Mouse (Mus musculus) spleen, adult 18-20 months (tissue): ENCODE measurements around the gene Fam181b.

Experiments used
- DNase-seq, 2 experiments: peaks; one replicate each; pipeline ENCODE4 v3.0.0; 2022; ENCODE audit warnings: mixed read lengths in 2 of 2

Fam181b gene

DNA sequence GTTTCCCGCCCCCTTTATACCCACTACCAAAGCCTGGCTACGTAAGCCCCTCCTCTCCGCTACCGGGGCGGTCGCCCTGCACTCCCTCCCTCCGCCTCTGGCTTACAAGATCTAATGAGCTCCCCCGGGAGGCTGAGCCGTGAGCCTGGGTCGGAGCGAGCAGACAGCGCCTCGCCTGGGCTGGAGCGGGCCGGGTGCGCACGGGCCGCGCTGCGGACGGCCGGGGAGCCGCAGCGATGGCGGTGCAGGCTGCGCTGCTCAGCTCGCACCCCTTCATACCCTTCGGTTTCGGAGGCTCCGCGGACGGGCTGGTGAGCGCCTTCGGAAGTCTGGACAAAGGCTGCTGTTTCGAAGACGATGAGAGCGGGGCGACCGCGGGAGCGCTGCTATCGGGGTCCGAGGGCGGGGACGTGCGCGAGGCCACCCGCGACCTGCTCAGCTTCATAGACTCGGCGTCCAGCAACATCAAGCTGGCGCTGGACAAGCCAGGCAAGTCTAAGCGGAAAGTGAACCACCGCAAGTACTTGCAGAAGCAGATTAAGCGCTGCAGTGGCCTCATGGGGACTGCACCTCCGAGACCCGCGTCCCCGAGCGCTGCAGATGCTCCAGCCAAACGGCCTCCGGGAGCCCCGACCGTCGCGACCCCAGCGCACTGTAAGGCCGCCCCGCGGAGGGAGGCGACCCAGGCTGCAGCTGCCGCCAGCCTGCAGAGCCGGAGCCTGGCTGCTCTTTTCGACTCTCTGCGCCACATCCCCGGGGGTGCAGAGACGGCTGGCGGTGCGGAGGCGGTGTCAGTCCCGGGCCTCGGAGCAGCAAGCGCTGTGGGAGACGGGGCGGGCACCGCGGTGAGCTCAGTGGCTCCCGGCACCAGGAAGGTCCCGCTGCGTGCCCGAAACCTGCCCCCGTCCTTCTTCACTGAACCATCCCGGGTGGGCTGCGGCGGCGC is at the start of gene Fam181b:
TSS of gene Fam181b (plus strand) at position 81 of the 946 bp plus-strand sequence.
- DNase-seq = no peak

DNA sequence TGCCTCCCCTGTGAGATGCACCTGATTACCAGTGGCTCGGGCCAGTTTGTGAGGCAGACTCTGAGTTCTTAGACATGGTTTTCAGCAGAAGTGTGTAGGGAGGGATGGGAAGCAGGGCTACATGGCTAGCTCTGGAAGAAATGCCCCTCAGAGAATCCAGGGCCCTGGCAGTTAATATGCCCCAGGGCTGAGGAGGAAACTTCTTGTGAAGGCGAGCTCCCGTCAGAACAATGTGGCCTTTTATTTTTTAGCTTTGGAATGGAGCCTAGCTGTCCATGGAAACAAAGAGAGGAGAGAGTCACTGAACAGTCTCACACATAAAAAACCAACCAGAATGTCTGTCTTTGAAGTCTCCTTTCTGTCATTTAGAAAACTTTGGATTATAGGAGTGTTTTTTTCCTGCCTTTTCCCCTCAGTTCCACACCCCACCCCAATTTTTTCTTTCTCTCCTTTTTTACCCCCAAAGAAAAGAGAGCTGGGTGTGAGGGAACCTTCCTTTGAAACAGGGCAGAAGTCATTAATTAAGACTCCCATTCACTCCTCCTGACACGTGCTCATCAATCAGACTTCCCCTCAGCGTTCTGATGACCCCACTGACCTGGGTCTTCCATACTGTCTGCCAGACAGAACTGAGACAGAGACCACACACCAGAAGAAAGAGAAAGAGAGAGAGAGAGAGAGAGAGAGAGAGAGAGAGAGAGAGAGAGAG is 41.7 kb upstream of the Fam181b start:
- DNase-seq = no peak

DNA sequence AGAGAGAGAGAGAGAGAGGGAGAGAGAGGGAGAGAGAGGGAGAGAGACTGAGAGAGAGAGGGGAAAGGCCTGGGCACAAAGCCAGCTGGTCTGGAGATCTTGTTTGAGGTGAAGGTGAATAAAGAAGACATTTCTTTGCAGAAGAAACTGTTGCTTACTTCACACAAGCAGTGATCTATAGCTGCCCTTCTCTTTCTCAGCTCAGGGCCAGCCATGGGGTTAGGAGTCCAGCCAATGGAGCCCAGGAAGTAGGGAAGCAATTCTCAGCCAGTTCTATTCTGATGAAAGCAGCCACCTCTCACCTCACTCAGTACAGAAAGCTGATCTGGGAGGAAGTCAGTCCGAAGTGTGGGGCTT is 41.2 kb upstream of the Fam181b start:
- DNase-seq = no peak

DNA sequence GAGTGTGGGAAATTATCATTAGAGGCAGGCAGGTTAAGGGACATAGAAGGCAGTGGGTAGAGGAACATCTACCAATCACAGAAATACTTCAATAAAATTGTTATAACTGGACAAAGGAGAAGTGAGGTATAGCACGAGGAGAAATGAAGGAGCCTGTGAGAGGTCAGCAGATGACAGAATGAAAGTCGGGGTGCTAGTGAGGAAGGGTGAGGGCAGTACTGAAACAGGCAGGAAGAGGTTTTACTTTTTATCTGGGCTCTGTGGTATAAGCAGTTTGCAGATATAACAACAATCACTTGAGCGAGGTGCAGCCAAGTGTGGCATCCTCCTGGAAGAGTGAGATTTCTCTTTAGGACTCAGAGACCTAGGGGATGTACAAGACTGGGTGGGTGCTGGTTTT is 40.1 kb upstream of the Fam181b start:
- DNase-seq = no peak

DNA sequence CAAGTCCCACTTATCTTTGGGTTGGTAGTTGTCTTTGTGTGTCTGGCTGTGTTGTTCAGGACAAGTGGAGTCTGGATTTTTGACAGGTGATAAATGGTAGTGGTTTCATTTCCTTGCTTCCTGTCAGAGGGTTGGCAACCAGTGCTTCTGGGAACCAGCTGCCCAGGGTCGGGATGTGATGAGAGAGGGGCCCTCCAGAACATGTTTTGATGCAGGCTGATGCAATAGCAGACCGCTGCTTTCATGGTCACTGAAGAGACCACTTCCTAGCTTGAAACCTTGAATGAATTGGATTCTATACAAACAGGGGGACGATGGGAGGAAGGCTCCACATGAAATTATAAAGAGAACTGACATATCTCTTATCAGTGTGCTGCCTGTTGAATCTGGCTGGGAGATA is 35.3 kb upstream of the Fam181b start:
- DNase-seq = no peak

DNA sequence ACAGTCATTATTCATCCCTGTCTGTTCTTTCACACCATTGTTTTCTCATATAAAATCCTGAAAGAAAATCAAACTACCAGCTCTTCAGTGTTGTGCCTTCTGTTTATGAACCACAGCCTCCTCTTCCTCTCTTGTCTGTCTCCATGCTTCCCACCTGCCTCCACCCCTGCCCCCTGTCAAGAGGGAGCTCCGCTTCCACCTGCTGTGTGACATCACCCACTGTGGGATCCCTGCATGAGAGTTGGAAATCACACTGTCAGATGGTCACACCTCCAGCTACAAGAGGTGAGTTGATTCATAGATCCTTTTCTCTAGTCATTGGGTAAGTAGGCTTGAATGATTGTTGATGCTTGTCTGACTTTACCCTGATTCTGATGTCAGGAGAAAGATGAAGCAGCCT is 34.9 kb upstream of the Fam181b start:
- no peak for DNase-seq

DNA sequence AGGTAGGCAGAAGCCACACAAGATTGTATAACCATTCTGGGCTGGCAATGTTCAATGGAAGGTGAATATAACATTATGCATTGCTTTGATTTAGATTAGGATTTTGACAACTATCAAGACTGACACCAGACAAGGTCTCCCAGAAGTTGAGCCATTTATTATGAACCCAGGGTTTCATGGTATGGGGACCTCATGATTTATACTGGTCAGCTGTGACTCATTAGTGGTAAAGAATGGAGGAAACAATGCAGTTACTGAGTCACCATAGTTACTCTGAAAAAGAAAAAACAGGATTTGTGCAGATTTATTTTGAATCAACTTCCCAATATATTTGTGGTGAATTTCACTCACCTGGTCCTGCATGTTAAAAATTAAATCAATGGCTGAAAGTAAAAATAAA is 18.8 kb upstream of the Fam181b start:
- no peak for DNase-seq

DNA sequence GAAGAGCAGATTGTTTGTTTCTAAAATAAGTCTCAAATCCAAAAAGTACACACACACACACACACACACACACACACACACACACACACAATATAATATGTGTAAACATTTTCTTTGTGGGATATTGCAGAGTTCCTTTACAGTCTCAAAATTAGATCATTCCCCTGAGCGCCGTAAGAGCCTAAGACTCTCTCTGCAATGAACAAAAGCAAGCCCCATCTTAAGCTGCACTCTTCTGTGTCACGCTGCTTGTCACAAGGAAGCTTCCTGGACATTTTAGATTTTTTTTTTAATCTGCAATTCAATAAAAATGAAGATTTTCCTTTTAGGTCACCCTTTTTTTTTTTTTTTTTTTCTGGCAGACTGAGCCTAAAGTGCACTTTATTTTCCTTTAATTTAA is 17.9 kb upstream of the Fam181b start:
- no peak for DNase-seq

DNA sequence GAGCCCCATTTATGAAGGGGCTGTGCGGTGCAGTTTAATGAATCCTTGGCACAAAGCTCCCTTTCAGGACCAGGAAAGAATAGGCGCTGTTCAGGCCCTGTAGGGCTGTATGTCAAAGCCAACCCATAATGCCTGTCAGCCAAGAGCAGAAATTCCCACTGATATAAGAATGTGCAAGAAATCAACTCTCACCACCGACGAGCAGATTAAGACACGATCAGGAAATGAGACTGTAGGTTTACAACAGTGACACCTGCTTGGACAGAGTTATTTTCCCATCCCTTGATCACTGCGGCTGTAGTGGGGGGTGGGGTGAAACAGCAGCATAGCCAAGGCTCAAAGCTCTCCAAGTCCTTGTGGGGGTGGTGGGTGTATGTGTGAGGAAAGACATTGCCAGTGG is 17.5 kb upstream of the Fam181b start:
- DNase-seq = no peak

DNA sequence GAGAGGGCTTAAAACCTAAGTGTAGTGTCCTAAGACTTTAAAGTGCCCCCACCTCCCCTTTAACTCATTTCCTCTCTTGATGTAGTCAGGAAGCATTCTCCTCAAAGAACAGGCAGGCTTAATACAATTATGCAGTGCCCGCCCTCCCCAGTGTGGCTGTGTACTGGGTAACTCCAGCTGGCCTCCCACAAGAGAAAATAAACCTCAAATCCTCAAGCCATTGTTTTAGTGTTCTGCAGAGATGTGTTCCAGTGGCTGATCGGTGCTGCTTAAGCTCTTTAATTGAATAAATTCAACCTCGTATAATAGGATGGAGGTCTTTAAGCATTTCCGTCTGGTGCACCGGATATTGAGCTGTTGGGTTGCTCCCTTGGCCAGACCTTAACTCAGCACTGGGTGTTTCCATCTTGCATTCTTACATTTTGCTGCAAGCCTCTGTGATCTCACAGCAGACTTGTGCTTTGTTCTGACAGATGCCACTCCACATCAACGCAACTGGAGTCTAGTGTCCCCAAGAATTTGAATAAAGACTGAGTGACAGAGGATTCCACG is 12.1 kb upstream of the Fam181b start:
- no peak for DNase-seq

DNA sequence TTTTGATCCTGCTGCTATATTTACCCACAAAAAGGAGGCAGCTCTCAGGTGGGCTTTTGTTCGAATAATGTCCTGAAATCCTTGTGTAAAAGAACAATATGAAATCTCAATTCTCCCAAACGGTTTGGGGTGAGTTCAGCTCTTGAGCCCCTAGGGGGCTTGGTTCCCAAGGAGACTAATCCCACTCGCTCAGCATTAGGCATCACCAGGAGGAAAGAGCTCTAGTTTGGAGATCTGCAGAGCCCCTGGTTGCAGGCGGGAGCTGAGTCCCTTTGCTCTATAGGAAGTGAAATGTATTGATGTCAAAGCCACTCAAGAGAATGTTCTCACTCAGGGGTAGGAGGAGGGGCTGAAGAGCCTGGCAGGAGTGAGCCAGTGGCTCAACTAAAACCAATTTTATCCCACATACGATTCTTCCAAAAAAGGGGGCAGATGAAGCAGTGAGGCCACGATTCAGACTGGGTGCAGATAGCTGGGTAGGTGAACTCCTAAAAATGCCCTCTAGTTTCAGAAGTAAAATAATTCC is 3.2 kb upstream of the Fam181b start:
- no peak for DNase-seq

DNA sequence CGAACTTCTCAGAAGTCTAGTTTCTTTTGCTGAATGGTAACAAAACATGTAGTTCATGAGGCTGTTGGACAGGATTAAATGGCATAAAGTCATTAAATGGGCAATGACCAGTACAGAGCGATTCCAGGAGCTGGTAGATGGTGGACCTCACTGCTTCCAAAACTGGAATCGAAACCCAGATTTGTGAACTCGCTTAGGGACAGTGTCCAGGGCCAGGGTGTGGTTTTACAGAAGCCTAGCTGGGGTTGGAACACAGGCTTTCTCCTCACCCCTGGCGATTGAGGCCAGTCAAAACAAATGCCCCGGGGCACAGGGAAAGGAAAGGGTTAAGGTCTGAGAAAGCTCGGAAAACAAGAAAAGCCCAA is 263 bp upstream of the Fam181b start:
- no peak for DNase-seq

DNA sequence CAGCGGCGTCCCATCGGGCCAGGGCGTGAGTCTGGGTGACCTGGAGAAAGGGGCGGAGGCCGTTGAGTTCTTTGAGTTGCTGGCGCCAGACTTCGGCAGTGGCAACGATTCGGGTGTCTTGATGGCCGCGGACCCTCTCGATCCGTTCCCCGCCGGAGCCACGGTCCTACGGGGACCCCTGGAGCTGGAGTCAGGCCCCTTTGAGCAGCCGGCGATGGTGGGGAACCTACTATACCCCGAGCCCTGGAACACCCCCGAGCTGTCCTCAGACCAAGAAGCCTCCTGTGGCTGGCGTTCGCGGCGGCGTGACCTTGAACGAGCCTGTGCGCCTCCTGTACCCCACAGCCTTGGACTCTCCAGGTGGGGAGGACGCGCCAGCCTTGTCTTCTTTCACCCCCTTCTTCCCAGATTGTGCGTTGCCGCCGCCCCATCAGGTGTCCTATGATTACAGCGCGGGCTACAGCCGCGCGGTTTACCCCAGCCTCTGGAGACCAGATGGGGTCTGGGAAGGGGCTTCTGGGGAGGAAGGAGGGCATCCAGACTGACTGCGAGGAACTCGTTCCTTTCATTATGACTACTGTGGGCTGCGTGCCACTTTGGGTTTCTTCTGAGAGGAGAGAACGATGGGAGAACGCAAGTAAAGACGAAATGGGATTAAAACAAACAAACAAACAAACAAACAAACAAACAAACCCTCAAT is 1.2 kb downstream of the Fam181b start:
- DNase-seq = no peak

DNA sequence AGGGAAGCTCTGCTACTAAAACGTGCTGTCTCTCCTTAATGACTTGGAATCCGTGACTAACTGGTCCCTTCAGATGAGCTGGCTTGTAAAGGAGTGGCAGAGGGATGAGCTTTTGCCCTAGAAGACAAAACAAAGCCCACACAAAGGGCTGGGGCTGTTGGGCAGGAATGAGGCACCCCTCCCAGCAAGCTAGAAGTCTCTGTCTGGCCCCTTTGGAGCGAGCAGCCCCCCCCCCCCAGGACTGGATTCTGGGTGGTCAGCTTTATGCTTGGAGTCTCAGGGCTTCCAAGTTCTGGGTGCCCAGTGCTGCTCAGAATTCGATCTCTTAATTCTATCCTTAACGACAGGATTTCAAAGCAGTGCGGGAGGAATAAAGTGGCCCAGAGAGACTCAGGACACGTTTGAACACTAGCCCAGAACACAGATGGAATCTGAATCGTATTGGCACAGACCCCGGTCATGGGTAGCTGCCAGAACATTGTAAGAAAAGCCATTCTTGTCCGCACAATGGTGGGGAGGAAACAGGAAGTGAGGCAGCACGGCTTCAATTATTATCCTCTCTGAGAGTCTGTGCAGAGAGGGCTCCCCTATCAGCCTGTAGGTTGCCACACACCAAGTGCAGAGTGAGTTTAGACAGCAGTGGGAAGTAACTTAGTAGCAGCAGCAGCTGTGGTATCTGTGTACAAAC is 13.8 kb downstream of the Fam181b start:
- no peak for DNase-seq

DNA sequence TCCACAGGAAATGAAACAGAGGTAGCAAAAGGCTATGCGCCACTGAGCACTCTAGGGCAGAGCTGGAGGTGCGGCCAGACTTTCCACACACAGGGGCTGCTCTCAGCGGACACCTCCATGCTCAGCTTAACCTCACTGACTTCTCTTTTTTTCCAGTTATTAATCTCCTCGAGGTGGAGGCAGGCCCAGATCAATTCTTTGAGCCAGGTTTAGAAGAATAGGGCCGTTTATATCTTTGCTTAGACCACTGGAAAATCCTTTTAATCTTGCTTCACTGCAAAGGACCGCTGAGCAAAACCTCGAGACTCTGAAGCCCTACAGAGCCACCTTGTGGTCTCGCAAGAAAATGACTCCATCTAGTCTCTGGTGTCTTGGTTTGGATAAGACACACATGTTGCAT is 15.8 kb downstream of the Fam181b start:
- no peak for DNase-seq

DNA sequence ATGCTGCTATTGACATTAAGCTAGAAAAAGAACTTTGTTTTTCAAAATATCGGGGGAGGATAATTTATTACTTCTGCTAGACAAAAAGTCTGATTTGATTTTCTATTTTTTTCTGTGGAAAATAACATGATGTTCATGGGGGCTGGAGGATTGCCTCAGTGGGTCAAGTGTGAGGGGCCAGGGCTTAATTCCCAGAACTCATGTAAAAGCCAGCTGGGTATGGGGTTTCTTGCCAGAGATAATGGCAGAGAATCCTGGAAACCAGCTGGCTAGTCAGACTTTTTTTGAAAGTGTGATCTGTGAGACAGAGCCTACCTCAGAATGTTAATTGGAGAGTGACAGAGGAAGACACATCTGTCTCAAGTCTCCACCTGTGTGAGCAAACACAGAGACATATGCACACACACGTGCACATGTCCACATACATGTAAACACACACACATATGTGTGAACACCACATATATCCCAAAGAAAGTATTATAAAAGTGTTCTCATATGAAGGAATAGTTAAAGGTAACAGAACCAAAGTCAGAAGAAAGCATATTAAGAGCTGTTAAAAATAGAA is 25.2 kb downstream of the Fam181b start:
- DNase-seq = no peak

DNA sequence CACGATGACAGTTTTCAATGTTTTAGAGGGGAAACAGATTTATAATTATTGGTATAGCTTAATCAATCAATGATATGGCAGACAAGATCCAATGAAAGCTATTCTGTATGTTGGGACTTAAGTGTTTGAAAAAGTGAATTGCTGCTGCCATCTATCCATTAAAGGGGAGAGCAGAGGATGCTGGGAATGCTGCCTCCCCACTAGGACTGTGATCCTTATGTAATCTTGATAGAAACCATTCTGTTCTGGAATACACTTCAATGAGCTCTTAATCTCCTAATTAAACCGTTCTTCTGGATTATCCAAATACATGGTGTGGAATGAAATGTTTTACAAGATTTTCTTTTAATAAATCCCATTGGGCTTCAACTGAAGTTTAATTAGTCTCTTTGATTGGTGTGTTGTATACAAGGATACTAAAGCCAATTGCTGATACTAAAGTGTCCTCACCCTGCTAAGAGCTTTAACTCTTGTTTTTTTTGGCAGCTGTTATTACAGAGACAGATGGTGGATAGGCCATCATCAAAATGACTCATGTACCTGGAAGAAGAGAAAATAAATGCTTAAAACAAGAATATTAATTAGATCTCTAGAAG is 30.8 kb downstream of the Fam181b start:
- DNase-seq = no peak

DNA sequence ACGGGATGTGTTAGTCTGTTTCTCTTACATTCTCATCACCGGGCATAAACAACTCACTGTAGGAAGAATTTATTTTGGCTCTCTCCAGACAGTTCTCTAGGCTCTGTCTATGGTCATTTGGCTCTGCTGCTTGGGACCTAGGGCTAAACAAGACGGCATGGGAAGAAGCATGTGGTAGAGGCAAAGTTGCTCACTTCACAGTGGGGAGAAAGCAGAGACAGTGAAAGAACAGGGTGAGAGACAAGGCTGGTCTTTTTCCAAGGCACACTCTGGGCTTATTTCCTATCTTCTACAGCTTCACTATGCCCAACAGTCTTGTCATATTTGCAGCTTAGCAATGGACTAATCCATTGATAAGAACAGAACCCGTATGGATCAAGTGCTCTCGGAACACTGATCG is 31.4 kb downstream of the Fam181b start:
- DNase-seq = no peak

DNA sequence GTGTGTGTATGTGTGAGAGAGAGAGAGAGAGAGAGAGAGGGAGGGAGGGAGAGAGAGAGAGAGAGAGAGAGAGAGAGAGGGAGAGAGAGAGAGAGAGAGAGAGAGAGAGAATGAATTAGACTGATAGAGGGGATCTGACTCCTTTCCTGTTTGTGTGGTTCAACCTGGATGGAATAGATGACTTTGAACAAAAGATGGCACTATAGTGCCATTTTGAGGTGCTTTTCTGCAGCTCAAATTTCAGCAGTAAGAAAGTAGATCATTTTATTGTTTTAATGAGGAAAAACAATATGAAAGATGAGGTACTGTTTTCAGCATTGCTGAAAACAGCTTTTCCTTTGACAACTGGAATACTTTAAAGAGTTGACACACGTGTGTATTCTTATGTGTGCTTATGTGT is 37.9 kb downstream of the Fam181b start:
- DNase-seq = no peak

DNA sequence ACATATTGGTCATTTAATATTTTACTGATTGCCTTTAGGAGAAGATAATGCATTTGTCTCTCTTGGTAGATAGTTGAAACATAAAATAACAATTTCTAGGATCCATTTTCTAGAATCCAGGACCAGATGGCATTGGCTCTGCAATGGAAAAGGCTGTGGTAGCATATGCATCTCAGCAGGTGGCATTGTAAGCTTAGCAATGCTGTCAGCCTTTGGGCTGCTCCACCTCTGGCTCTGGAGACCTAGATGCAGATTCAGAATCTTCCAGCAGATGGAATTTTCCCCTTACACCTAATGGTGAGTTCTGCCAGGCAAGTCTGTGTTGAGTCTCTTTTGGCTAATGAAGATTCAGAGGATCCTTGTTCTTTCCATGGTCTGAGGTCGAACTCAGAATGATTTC is 44.3 kb downstream of the Fam181b start:
- no peak for DNase-seq
